Mouse (Mus musculus) layer of hippocampus, adult 18-20 months (tissue): ENCODE data around the gene Chuk. TPM values are rescaled to one million over a fixed set of nuclear protein-coding genes. Genes with fewer than 3 reads are reported as not detected.

Experiments used
- DNase-seq, 2 experiments: peaks; one replicate each; pipeline ENCODE4 v3.0.0; 2022; ENCODE audit warnings: low spot score in 2 of 2
- total RNA-seq, 2 experiments: library from RNA; stranded (reverse); gene quantifications; 2 replicates each; pipeline ENCODE4 v1.2.3; 2021

Gene Chuk
- total RNA-seq, 2 experiments from 2014 or later: 39.3 to 40.9 TPM

DNA sequence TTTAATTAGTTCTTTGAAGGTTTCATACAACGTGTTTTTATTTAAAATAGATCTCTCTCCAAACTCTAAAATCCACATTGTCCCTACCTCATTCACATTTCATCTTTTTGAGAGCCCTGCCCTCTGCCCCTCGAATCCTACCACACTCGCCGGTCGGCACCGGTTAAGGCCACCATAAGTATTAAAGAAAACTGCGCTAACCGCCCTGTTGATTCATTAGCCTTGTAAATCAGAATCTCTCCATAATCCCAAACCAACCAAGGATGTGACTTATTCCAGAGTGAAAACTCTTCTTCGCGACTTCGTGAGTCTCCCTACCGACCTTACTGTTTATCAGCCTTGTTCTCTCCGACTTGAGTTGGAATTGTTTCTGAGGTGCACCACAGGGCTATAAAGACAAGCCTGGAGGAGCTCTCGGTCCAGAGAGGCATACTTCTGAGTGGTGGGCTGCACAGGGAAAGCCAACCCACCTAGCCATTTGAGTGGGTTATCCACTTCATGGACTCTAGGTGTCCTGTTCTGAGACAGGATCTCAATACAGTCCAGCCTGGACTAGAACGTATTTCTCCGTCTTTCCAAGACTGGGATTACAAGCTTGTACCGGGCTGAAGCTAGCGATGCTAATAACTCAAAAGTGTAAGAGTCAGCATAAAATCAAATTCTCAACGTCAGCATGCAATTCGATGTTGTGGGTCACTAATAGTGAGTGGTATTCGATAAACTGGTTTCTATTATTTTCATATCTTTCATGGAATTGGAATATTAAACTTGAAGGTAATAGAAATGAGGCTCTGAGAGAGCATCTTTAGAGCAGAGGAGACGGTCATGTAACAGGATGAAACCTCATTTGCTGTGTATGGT is 611 bp upstream of the Chuk start:
- DNase-seq: no peak

DNA sequence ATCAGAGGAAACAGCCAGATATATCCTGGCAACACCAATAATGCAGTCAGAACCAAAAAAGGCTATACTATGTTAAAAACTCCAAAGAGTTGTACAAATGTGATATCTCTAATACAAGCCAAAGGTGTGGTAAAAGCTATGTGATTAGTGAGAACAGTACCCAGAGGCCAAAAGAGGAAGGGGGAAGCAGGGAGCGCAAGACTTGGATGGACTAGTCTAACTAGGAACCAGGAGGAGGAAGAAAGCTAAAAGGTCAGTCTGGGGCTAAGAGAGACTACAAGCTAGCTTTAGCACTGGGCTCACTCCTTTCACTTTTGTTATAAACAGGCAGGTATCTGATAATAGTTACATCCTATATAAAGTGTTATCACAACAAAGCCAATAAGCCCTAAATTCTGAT is 2.9 kb downstream of the Chuk start:
- no peak for DNase-seq

DNA sequence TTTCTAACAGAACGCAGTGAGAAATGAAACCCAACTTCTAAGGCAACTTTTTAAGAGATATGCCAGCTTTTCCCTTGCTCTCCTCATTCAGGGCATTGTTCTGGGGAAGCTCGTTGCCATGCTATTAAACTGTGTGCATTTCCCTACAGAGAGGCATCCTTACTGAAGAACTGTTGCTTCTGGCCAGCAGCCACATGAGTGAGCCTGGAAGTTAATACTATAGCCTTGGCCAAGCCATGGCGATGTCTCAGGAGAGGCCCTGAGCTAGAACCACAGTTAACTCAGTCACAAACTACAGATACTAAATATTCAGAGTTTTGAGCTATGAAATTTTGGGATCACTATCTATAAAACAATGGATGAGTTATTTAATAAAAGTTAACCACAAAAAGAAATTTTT is 4.3 kb downstream of the Chuk start:
- no peak for DNase-seq

DNA sequence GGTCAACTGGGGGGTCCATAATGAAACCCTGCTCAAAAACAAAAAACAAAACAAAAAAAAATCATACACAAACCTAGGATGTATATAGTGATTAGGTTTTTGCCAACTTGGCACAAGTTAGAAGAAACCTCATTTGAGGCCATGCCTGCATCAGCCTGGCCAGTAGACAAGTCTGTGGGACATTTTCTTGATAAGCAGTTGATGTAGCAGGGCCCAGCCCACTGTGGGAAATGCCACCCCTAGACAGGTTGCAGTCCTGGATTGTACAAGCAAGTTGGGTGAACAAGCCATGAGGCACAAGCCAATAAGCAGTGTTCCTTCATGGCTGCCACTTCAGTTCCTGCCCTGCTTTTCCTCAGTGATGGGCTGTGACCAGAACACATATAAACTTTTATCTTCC is 6.4 kb downstream of the Chuk start:
- DNase-seq: no peak

DNA sequence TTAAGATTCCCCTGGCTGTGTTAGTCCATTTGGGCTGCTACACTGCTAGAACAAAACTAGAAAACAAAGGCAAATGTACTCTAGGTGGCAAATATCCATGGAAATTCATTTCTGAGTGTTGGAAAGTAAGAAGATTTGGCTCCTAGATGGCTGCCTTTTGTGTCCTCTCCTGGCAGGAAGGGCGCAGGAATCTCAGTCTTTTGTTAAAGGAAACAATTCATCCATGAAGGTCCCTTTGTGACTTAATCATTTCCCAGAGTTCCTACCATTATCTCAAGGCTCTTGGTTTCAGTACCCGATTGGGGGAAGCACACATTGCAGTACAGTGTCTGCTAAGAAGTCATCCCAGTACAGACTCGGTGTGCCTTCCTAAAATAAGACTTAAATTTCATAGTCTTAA is 21.0 kb downstream of the Chuk start:
- no peak for DNase-seq

DNA sequence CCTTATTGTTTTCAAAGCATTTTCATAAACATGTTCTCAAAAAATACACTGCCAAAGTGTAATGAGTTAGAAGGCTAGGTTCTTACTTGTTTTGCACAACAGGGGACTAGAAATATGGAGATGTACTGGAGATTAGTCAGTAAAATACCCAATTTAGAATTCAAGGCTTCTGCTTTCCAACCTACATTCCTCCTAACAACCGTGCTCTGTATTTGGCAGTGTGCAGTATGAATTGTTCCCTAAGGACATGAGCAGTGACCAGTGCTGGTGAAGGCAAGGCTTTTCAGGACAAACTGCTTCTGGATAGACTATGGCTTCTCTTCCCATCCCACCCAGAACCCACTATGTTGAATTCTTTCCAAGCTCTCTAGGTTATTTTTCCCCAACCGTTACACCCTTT is 26.4 kb downstream of the Chuk start:
- DNase-seq: no peak

DNA sequence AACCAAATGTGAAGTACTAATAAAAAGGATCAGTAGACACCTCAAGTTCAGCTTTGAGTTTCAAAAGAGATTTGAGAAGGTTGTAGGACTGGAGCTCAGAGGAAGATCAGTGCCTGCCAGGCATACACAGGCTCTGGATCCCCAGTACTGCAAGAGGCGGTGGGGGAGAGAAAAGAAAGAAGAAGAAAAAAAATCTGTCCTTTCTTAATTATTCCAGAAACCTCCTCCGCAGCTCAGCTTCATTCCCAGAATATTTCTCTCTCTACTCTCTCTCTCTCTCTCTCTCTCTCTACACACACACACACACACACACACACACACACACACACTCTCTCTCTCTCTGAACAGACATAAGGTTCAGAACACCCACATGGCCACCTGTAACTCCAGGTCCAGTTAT is 27.3 kb downstream of the Chuk start:
- DNase-seq: no peak

DNA sequence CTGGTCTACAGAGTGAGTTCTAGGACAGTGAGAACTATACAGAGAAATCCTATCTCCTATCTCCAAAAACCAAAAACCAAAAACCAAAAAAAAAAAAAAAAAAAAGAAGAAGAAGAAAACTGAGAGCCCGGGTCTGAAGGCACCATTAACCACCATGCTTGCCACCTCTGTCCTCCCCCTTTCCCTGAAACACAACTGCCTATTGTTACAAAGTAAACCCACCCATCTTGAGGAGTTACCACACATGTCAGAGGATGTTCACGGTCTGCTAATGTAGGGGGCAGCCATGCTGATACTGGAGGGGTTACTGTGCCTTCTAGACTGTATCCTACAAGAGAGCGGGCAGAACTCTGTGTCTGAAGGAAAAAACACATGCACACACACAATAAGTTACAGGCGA is 30.3 kb downstream of the Chuk start:
- no peak for DNase-seq

DNA sequence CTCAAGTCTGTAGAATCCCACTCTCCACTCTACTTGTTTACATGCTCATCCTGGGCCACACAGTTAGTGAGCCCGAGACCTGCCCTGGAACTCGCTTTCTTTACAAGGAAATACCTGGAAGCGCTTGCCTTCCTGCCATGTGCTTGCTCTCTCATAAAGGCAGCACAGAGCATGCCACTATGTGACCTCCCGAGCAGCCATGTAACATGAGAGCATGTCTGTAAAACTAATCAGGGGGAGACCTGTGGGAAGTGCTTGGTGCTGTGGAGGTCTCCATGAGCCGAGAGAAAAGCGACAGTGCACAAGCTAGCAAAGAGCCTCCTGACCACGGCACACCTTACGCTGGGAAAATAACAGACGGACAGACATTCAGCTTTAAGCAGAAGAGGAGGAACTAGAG is 30.8 kb downstream of the Chuk start:
- DNase-seq: no peak

DNA sequence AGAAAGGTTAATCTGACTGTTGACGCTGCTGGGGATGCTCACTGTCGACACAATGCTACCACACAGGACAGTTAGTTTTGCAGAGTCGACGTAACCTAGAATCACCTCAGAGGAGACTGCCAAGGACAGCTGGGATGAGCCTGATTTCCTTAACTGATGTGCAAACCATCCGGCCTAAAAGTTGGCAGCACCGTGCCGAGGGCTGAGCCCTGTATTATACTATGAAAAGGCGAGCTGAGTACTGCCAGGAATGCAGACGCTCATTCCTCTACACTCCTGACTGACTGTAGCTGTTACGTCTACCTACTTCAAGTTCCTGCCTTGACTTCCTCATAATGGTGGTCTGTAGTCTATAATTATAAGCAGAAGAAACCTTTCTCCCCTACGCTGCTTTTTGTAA is 32.3 kb downstream of the Chuk start:
- DNase-seq: no peak

DNA sequence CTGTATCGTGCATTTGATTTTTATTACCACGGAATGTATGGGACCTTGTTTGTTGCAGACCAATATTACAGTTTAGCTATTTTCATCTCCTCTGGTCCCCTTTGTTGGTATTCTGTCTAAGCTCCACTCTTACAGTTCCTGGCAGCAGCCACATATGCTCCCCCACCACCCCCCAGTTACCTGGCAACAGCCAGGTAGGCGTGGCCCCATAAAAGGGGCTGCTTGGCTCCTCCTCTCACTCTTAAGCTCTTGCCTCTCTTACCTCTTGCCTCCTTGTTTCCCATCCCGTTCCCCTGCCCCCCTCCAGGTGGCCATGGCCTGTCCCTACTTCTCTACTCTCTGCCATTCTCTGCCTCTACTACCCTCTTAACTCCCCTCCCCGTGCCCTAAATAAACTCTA is 36.1 kb downstream of the Chuk start:
- DNase-seq: no peak

DNA sequence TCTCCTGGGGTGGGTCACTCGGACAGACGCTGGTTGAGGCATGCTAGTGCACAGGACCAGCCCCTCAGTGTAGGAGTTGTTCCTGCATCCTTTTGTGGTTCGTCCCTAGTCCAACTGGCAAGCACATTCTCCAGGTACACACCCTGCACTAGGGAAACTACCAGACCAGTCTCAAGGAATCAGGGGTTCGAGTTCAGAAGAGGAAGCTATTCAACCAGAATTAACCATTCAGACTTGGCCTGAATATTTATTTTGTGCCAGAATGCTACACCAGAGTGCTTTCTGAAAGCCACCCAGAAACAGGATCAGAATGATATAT is 37.4 kb downstream of the Chuk start:
- DNase-seq: no peak

DNA sequence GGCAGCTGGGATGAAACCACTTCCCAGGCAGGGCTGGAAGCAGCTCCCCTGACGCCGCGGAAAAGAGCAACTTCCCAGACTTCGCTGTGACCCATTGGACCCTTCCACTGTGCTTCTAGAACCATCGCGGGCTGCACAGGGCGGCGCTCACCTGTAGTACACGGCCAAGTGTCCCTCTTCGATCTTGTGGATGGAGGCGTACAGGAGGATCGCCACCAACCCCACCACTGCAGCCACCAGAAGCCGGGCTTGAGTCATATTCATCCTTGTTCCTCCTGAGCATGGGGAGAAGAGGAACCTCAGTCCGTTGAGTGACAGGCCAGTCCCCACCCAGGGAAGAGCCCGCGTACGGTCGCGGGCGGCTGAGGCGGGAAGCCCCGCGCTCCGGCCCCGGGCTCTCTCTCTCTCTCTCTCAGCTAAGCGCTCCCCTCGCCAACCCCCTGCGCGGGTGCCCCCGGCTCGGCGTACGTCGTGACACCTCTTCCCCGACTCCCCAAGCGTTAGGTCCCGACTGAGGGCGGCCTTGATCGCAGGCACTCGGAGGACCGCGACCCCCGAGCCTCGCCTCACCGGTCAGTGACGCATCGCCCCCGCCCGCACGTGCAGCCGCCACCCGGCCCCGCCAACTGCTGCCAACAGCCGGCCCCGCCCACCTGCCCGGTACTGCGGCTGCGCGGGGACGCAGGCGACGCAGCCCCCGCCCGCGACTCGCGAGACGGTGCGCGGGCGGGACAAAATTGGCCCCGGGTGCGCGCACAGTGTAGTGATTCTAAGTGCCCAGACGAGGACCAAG is 38.0 kb downstream of the Chuk start, which contains the start of gene Erlin1:
Gene Erlin1 (minus strand): TSS at position 665 of the 793 bp plus-strand sequence.
- peak; percentile 84 to 90 for DNase-seq

DNA sequence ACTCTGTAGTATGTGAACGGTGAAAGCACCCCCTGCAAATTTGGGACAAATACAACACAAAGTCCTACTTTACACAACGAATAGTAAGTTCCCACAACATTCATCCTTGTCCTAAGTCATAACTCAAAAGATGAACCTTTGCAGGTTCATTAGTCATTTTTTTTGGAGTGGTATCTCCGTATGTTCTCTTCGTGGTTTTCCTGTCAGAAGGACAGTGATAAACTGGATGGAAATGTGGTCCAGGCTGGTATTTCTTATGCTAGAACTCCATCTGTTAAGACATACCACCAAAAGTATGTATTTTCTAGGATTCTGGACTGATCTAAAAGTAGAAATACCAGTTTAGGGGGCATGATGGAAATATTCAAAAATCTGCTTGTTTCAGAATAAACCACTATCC is 39.0 kb downstream of the Chuk start:
- no peak for DNase-seq

DNA sequence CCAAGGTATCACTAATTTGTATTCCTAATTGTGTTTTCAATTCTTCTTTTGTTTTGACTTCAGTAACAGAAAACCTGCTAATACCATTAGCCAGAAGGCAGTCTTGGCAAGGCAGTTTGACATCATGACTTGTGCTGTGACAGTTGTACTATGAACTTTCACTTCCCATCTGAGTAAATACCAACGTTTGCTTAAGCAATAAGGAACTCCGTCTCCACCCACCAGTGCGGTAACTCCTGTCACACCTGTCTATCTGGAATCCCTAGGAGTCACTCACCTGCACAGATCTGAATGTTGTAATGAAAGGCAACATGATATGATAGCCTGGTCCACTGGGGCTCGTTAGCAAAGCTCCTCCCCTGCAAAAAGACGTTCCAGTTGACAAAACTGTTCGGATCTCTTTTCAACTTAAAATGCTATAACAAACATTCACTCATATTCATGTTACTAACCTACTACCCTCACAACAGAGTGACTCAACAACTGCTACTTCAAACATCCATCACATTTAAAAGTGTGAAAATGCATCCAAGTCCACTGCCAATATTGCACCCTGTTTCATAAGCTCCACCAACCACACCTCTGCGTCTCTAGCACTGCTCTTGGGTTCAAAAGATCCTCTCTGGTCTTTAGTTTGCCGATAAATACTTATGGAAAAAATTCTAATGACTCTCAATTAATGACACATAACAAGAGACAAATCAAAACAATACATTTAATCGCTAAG is 39.8 kb downstream of the Chuk start:
- no peak for DNase-seq

DNA sequence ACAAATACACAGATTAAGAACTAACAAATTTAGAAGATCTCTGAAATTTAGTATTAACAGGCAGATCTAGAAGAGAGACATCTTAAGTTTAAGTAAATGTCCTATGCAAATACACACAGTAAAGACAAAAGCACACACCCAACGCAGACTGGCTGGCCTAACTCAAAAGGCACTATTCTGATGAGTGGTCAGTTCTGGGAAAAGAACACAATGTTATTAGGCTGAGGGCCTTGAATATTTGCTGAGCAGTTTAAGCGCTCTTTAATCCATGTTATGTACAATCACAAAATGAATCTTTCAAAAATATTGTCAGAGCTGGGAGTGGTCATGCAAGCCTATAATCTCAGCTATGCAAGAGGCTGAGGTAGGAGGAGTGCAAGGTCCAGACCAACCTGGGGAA is 42.5 kb downstream of the Chuk start:
- no peak for DNase-seq

DNA sequence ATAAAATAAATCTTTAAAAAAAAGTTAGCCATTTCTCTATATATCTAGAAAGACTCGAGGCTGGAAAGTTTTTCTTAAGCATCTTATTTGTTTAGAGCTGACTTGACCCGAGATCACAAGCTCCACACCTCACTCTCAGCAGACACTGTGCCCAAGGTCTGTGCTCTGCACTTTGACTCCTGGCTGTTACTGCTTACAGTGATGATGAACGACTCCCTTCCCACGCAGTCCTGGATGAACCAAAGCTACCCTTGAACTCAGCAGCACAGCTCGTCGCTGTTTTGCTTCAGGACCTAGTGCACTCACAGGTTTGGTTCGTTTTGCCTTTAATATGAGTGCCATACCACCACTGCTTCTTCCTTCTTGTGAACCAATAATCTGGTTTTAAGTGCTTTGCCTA is 43.5 kb downstream of the Chuk start:
- DNase-seq: no peak

DNA sequence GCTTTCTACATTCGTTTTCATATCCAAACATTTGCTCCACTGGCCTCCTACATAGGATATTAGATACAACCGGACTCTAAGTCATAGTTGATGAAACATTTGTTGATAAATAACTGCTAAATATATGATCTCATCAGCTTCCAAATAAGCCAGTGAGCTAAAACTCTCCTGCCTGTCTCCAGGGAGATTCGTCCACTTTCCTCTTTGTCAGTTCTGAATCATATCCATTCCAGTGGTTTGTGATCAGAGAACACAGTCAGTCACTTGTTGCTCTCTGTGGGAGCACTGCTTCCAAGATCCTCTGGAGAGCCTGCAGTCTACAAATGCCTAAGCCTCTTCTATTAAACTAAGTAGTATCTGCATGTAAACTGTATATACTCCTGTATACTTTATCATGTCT is 47.1 kb downstream of the Chuk start:
- no peak for DNase-seq

DNA sequence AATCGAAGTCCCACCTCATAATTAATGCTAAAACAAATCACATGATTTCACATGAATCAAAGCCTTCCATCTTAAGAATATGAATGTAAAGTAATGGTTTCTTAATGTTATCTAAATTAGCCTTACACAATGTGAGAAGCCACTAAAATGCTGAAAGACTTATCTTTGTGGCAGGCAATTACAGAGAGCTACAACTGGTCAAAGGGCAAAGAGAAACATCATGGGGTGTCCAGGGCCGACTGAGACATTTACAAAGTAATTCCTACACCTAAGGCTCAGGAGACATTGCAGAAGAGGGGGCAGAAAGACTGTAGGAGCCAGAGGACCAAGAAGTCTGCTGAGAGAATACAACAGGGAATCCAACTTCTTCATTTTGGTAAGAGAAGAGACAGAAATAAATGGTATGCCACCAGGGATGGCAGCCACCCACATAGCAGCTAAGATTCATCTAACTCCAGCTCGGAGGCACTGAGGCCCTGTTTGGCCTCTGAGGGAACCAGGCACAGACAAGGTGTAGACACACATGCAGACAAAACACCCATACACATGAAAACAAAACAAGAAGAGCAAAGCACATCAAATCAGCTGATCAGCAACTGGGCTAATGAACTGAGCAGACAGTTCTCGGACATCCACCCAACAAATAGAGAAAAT is 52.0 kb downstream of the Chuk start:
- DNase-seq: no peak

DNA sequence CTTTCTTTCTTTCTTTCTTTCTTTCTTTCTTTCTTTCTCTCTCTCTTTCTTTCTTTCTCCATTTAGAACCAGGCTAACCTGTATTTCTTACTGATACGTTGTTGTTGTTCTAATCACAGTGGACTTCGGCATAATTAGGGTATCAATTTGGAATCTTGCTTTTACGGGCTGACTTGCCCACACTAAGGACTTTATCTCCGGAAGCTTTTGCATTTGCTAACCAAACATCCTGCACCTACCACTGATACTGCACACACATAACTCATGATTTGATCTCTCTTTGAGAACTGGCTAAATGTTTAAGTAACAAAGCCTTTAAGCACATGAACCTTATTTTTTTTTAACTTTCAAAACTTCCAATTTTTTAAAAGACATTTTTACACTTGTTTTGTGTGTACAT is 56.9 kb downstream of the Chuk start:
- DNase-seq: no peak

DNA sequence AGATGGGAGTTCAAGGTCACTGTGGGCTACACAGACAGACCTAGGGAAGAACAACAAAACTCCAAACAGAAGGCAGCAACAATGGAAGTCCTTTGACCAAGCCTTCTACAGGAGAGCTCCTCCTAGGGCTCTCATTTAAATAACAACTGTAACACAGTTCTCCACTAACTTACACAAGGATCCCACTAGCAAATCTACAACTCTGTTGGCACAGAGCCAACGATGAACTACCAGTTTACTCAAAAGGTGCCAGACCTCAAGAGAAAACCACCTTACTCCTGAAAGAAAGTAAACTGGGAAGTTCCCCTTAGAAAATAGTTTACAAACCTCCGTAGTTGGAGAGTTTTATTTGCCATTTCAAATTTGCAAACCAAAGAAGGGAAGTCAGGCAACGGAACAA is 58.0 kb downstream of the Chuk start:
- no peak for DNase-seq

DNA sequence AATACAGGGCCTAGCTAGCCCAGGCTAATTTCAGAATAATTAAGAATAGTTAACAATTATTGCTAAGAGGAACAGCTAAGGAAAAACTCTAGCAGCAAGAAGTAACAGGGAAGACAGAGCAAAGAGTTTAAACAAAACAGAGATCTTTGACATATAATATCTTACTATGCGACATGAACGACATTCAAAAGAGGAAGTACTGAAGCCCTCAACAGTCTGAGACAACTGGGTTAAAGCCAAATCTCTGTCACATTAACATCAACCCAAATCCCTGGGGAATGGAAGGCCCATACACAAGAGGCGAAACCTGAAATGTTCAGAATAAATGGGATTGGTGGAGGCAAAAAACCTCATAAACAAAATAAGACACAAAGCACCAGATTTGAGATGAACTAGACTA is 61.4 kb downstream of the Chuk start:
- DNase-seq: no peak
